Mouse (Mus musculus) lung, postnatal 0 days (tissue): ENCODE measurements at regions not wholly inside any gene's neighbourhood (a gene's known extent, or its start where the extent isn't known, plus 50 kb on each side); places are given as distances from the start of the nearest gene placed in this dataset.

Experiments used
- ATAC-seq: fragments of 200-750 bp; cut with Nextera tagmentation; 2 replicates; pipeline ENCODE4 v1.8.0; 2017; ENCODE audit warnings: moderate library complexity
- DNase-seq: peaks from one replicate; pipeline ENCODE4 v3.0.0-alpha.2; 2016; ENCODE audit warnings: low spot score
- H3K27ac ChIP-seq: fragments of 300-500 bp; sonication (generic); 2 replicates; pipeline ENCODE4 v1.5.1; 2014; ENCODE audit warnings: antibody characterized with exemption, mild to moderate bottlenecking, low read length, mixed read lengths
- H3K27me3 ChIP-seq: fragments of 300-500 bp; sonication (generic); replicated peaks from 2 replicates; pipeline ENCODE4 v1.6.1; 2014; ENCODE audit warnings: low read length, mixed read lengths; ENCODE audit not compliant: insufficient read depth
- H3K36me3 ChIP-seq: fragments of 300-500 bp; sonication (generic); 2 replicates; pipeline ENCODE4 v1.6.1; 2014; ENCODE audit warnings: low read length, mixed read lengths; ENCODE audit not compliant: insufficient read depth
- H3K4me1 ChIP-seq: fragments of 300-500 bp; sonication (generic); 2 replicates; pipeline ENCODE4 v1.6.1; 2014; ENCODE audit warnings: antibody characterized with exemption, low read depth, low read length, mixed read lengths; ENCODE audit not compliant: insufficient read depth
- H3K4me2 ChIP-seq: fragments of 300-500 bp; sonication (generic); replicated peaks from 2 replicates; pipeline ENCODE4 v1.6.1; 2014; ENCODE audit warnings: low read depth, mild to moderate bottlenecking, low read length, moderate library complexity, mixed read lengths
- H3K4me3 ChIP-seq: fragments of 300-500 bp; sonication (generic); 2 replicates; pipeline ENCODE4 v1.5.1; 2014; ENCODE audit warnings: low read depth, low read length
- H3K9ac ChIP-seq: fragments of 300-500 bp; sonication (generic); replicated peaks from 2 replicates; pipeline ENCODE4 v1.6.1; 2014; ENCODE audit warnings: low read depth, mild to moderate bottlenecking
- H3K9me3 ChIP-seq: fragments of 300-500 bp; sonication (generic); 2 replicates; pipeline ENCODE4 v1.6.1; 2016; ENCODE audit warnings: low read length, mixed read lengths
- CTCF ChIP-seq: IDR thresholded peaks from 2 replicates; pipeline ENCODE4 v1.5.1; 2016; ENCODE audit warnings: antibody characterized with exemption, mild to moderate bottlenecking
- EP300 ChIP-seq: IDR thresholded peaks from 2 replicates; pipeline ENCODE4 v1.6.1; 2016; ENCODE audit warnings: antibody characterized with exemption, mild to moderate bottlenecking, control low read depth
- WGBS: fragments of 180-500 bp; shearing (Covaris S2); extraction: QIAGEN DNeasy Blood & Tissue Kit; methylation state at CpG from one replicate; pipeline ENCODE4 v1.1.7; 2014; 5-methylcytosine and 5-hydroxymethylcytosine counted together

- TF ChIP-seq CTCF (no peak), EP300 (no peak)
- H3K4me2 ChIP-seq = no peak overlapping the region
- H3K4me3 ChIP-seq = no peak overlapping the region
- 63% methylated on average over 7 of the region's 7 CpGs for WGBS
- ATAC-seq (no peak), DNase-seq (no peak)
- H3K9me3 ChIP-seq = no peaks in the 10 kb centered on the region
- H3K9ac ChIP-seq = no peak overlapping the region
- H3K27ac ChIP-seq = no peak overlapping the region
- no peaks in the 10 kb centered on the region for H3K4me1 ChIP-seq
- no peaks in the 10 kb centered on the region for H3K27me3 ChIP-seq
- H3K36me3 ChIP-seq = no peaks in the 10 kb centered on the region
These were observed 308.2 kb upstream of the Negr1 start for GRCm38 (mm10) chr3:156253172-156253934.

- DNase-seq (peak; percentile 72), ATAC-seq (peak; percentile 95)
- Histone ChIP-seq H3K4me3 (no peak overlapping the region), H3K9ac (no peak overlapping the region), H3K4me2 (no peak overlapping the region), H3K36me3 (no peaks in the 10 kb centered on the region), H3K27ac (0 out of 2 replicates have a peak overlapping the region, but pooled peaks have one; percentile 20), H3K27me3 (no peaks in the 10 kb centered on the region), H3K9me3 (no peaks in the 10 kb centered on the region), H3K4me1 (no peaks in the 10 kb centered on the region)
- WGBS = 81% methylated on average over 7 of the region's 7 CpGs
- TF ChIP-seq CTCF (no peak), EP300 (no peak)
These were observed 304.9 kb upstream of the Negr1 start for GRCm38 (mm10) chr3:156256719-156257118.

DNA sequence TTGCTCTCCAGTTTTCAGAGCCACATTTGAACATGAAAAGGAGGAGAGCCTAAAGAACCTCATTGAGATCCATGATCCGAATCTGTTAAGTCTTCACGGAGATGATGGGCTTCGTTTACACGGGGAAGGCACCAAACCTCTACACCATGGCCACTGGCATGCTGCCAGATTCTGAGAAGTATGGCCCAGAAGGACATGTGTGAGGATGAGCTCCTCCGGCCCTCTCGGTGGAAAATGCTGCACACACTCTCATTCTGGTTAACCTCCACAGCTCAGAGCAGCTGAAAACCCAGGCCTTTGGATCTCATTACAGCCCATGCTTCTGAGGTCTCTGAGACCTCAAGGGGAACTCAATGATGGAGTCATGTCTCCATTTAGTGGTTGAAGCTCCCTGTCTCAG, 296.9 kb upstream of the Negr1 start:
- H3K4me2 ChIP-seq = no peak overlapping the region
- no peaks in the 10 kb centered on the region for H3K27me3 ChIP-seq
- H3K27ac ChIP-seq = no peak overlapping the region
- DNase-seq = no peak
- no peaks in the 10 kb centered on the region for H3K36me3 ChIP-seq
- no peak overlapping the region for H3K9ac ChIP-seq
- no peaks in the 10 kb centered on the region for H3K9me3 ChIP-seq
- no peak overlapping the region for H3K4me3 ChIP-seq
- 75% methylated on average over 6 of the region's 6 CpGs for WGBS
- no peak for ATAC-seq
- no peak for TF ChIP-seq CTCF
- TF ChIP-seq EP300 = no peak
- no peaks in the 10 kb centered on the region for H3K4me1 ChIP-seq

GRCm38 (mm10) chr3:156267727-156268126, 293.9 kb upstream of the Negr1 start:
- no peak overlapping the region for H3K9ac ChIP-seq
- TF ChIP-seq EP300 (no peak), CTCF (no peak)
- ATAC-seq (no peak), DNase-seq (no peak)
- H3K4me2 ChIP-seq = no peak overlapping the region
- H3K27ac ChIP-seq = no peak overlapping the region
- no peaks in the 10 kb centered on the region for H3K4me1 ChIP-seq
- no peaks in the 10 kb centered on the region for H3K27me3 ChIP-seq
- no peaks in the 10 kb centered on the region for H3K9me3 ChIP-seq
- no peak overlapping the region for H3K4me3 ChIP-seq
- WGBS = 34% methylated on average over 4 of the region's 4 CpGs
- H3K36me3 ChIP-seq = no peaks in the 10 kb centered on the region

DNA sequence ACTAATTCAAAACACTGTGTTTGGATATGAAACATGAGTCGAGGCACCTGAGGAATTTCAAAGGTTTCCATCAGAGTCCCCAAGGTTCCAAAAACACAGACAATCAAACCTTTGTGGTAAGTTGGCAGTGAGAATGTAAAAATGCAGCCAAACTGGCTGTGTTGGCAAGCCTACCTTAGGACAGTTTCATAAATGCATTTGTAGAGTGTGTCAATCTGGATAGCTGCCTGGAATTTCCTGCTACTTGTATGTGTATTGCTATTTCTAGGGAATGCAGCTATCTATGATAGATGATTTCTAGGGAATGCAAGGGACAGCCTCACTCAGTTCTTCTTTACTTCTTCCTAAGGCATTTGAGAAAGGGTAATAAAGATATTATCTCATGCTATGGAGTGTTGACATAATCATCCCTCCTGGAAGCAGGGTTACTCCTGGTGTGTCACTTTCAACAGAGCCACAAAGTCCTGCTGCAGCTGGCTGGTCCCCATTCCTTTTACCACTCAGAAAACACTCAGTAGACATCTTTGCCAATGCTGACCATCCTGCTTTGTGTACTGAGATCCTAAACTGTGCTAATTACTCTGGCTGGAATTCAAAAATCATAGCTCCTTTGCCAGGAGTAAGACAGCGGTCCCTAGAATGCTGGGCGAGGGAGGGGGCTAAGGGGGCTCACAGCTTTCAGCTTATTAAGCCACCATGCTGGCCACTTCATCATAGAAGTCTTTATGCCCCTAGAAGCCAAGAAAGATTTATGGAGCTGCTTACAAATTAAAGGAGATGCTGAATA, 261.4 kb upstream of the Negr1 start:
- DNase-seq (peak; percentile 8), ATAC-seq (no peak)
- Histone ChIP-seq H3K27ac (no peak overlapping the region), H3K36me3 (no peaks in the 10 kb centered on the region), H3K4me2 (no peak overlapping the region), H3K9me3 (no peaks in the 10 kb centered on the region), H3K4me3 (no peak overlapping the region), H3K4me1 (no peaks in the 10 kb centered on the region), H3K9ac (no peak overlapping the region), H3K27me3 (no peaks in the 10 kb centered on the region)
- WGBS = 45% methylated on average over 3 of the region's 3 CpGs
- TF ChIP-seq EP300 = no peak
- no peak for TF ChIP-seq CTCF

- DNase-seq = no peak
- ATAC-seq = no peak
- H3K36me3 ChIP-seq = no peaks in the 10 kb centered on the region
- TF ChIP-seq CTCF = no peak
- no peak for TF ChIP-seq EP300
- H3K4me1 ChIP-seq = no peaks in the 10 kb centered on the region
- H3K9me3 ChIP-seq = no peaks in the 10 kb centered on the region
- no peak overlapping the region for H3K4me2 ChIP-seq
- no peak overlapping the region for H3K9ac ChIP-seq
- no peak overlapping the region for H3K4me3 ChIP-seq
- H3K27ac ChIP-seq = no peak overlapping the region
- H3K27me3 ChIP-seq = no peaks in the 10 kb centered on the region
- WGBS = 62% methylated on average over 1 of the region's 1 CpGs
These were observed 260.3 kb upstream of the Negr1 start for GRCm38 (mm10) chr3:156301302-156301701.
